Mouse (Mus musculus) cerebellum, adult 8-10 months (tissue): Measurements from ENCODE around the gene Ap4b1.

ENCODE experiments used
- DNase-seq: peaks from one replicate; pipeline ENCODE4 v3.0.0; 2022

The Ap4b1 gene

DNA sequence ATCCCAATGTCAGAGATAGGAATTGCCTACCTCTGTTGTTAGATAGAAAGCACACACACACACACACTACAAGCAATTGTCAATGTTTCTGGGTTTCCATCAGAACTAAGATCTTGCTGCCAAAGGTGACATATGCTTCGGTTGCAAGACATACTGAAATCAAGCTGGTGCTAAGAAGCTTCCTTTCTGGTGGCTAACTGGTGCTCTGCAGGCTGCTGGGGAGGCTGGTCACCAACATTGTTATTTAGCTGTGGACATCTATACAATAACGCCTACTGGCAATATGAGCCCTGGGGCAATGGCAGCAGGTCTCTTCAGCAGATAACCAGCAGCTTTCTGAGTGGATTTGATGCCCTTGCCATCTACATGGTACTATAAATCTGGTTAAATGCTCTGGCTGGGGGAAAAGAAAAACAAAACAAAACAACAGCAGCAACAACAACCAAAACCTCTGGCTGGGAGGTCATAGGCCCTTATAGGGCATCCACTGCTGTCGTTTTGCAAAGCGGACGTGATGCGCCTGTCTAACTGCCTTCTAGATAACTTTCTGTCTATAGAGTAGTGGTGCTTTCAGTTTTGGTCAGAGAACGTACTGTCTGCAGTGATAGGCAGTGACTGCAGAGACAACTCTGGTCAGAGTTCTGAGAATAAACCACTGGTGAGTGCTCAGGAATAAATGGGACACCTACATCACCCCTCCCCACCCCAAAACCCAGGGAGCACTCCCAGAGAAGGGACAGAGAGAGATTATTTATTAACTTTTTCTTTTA, 47.9 kb downstream of the Ap4b1 start:
- no peak for DNase-seq

DNA sequence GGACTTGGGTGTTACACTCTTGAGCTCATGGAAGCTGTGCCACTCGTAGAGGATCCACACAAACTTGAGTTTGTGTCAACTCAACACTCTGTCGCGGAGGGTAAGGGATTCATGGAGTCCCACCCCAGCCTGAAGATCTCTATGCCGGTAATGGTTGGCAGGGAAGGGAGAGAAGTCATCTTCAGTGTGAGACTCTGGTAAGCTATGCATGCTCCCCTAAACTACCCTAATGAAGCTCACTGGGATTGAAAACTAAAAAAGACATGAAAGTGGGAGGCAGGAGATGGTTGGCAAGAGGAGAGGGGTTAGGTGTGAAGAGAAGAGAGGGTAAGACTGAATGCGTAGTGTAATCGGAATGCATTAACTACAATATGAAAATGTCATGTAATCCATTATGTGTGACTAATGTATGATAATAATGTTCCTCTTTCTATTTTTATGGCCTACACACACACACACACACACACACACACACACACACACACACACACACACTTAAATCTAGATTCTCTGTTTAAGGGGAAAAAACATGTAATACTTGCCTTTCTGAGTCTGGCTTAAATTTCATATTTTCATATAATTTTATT, 48.8 kb downstream of the Ap4b1 start:
- no peak for DNase-seq

DNA sequence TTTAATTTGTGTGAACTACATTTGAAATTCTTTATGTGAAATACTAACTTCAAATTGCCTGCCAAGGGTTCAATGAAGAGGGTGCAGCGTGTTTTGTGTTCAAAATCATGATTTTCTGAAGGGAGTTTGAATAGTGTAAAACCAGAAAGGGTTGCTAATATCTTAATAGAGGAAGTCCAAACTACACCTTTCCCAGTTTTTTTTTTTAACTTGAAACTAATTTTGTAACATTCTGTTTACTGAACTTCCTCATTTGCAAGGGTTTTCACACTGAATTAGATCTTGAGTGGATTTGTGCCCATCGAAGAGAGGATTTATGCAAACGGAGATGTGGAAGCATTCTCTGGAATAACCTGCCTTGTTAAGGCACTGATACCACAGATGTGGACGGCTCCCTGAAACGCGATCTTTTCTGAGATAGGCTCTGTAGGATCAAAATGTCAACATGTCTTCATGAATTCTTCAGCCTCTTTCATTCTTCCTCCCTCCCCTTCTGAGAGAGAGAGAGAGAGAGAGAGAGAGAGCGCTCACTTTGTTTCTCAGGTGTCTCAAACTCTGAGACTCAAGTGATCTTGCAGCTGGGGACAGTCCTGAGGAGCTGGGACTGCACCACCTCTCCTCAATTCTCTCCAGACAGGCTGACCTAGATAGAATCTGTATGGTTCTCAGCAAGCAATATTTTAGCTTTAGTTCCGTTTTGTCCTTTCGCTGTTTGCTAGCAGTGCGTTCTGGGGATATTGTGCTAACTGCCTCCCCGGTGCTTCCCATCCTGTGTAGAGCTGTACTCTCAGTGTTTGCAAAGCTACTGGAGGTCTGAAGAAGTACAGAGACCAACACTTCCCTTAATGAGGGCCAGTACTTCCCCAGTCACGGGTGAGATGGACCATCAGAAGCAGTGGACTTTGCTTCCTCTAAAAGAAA, 49.8 kb downstream of the Ap4b1 start, which contains the start of gene Ptpn22:
TSS of gene Ptpn22 (plus strand) at position 915 of the 921 bp plus-strand sequence.
- no peak for DNase-seq

DNA sequence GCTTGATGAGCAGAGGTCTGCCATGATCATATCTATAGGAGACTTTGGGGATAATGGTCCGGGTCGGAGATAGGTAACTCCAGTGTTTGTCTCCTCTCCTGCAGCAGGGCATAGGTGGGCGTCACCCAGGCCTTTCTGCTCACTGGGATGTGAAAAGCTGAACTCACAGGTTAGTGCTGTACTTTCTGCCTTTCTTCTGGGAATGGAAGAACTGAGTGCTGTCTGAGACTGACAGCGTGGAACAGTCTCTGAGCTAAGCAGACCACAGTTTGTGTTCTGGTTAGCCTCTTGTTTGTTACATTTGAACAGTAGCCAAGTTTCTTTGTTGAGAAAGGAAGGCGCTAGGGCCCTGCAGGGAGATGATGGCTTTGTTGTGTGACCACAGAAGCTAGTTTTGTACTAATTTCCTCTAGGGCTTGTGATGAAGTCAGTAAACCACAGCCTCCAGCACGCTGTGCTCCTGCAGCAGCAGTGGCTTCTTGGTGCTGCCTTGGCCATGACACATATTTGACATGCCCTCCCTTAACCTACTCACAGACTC, 50.6 kb downstream of the Ap4b1 start:
- no peak for DNase-seq

DNA sequence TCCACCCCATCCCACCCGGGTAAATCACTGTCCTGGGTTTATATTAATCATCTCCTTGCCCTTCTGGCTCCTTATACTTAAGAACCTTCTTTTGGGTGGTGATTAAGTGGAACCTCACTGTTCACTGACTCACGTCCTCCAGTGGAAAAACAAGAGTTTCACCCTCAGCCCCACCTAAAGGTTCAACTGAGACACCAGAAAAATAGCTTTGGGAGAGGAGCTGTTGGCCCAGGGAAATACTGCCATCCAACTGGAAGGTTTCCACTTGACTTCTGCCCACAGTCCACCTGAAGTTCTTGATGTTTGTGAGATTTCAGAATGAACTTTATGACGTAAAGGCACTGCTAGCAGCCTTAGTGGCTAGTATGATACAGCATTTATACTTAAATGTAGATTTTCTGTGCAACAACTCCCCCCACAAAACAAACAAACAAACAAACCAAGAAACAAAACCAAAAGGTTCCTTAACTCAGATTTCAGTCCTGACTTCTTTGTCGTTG, 53.5 kb downstream of the Ap4b1 start:
- DNase-seq = no peak

DNA sequence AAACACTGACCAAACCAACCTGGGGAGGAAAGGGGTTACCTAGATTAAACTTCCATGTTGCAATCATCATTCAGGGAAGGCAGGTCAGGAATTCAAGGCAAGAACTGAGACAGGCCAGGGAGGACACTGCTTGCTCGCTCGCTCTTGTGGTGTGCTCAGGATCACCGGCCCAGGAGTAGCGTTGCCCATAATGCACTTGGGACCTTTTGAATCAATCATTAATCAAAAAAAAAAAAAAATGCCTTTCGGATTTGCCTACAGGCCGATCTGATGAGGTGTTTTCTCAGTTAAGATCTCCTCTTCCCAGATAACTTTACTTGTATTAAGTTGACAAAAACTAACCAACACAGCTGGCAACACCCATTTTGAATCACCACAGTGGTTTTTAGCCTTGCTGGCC, 54.9 kb downstream of the Ap4b1 start:
- DNase-seq = no peak

DNA sequence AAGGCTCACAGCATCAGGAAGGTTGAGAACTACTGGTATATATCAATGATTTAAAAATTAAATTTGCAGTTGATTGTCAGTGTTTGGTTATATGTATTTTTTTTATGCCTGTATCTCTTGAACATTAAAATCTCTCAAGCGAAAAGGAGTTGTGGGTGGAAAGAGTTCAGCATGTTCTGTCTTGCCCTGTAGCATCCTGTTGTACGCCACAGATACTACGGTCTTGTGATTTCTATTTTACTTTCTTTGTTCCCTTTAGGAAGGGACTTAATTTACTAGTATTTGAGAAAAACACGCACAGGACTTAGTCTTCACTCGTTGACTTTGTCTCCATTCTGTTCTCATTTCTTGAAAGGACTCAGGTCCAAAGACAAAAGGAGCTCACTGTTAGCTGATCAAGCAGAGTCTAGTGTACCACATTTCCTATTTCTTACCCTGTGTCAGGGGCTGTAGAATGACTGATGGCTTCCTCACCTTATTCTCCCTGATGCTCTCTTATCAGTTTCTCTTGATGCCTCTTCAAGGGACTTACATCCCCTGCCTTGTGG, 58.2 kb downstream of the Ap4b1 start:
- DNase-seq = no peak

DNA sequence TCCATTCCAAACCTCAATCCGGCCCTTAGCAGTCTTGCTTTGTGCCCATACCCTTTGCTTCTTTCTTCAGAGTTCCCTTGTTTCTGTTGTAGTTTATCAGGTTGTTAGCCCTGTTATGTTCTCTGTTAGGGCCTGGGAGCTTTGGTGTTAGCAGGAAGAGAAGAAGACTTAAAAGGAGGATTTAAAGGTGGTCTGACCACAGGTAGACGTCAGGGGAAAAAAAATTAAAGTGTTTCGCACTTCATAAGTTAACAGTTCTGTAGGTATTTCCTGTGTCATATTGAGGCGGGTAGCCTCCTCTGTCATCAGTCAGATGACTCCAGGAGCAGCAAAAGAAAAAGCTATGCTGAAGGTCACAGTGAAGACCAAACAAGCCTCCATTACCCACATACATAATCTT, 58.7 kb downstream of the Ap4b1 start:
- no peak for DNase-seq
